Mouse (Mus musculus): ENCODE results near the gene Dek. TPM values are rescaled to one million over a fixed set of nuclear protein-coding genes. Genes with fewer than 3 reads are reported as not detected.

The Dek gene
- total RNA-seq, 2 experiments from 2014 or later: 59.8 to 60.8 TPM

- DNase-seq (ENCODE audit: low spot score in 2 of 2): no peak
Observed at GRCm38 (mm10) chr13:47112056-47112455, 6.1 kb upstream of the Dek start.

- no peak for DNase-seq (ENCODE audit: low spot score in 2 of 2)
Observed at GRCm38 (mm10) chr13:47111185-47111584, 5.2 kb upstream of the Dek start.

- no peak for DNase-seq (ENCODE audit: low spot score in 2 of 2)
Observed at GRCm38 (mm10) chr13:47109239-47109638, 3.2 kb upstream of the Dek start.

GRCm38 (mm10) chr13:47106580-47106888, 533 bp upstream of the Dek start:
- DNase-seq (ENCODE audit: low spot score in 2 of 2): no peak

DNA sequence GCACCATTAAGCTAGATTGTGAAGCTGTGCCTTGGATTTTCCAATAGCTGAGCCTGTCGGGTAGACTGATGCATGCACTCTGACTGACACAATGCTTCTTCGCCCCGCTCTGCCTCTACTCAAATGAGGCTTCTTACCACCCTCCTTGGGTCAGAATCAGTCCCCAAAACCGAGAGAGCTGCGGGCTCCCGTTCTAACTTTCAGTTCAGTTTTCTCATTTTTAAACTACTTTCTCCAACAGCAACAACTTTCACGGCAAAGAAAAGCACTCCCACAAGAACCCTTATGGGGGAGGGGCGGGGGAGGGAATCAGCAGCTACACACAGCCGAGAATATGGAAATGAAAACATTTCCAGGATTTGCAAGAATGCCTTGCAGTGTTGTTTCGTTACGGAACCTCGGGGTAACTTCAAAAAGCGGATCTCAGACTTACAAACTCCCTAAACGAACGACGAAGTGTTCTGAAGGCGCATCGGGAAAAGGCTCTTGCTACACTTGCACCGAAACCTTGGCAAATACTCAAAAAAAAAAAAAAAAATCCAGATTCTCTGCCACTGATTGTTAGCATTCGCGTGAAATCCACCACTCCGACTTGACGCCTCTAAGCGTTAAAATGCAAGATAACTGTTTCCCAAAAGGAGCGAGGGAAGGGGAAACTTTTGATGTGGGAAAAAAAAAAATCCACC, 1.0 kb downstream of the Dek start:
- peak; percentile 15 to 22 for DNase-seq (ENCODE audit: low spot score in 2 of 2)

DNA sequence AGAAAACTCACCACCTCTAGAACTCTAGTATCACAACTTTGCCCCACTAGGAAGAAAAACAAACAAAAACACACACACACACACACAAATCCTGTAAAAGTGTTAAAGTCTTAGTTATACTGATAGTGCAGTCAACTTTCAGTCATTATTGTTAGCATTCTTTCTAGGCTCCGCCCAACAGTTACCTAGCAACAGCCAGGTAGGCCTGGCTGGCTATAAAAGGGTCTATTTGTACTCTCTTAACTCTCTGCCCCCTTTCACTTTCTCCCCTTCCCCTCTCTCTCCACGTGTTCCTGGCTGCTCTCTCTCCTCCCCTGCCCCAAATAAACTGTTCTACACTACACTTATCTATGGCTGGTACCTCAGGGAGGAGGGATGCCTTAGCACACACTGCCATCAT, 1.9 kb downstream of the Dek start:
- DNase-seq (ENCODE audit: low spot score in 2 of 2): no peak

DNA sequence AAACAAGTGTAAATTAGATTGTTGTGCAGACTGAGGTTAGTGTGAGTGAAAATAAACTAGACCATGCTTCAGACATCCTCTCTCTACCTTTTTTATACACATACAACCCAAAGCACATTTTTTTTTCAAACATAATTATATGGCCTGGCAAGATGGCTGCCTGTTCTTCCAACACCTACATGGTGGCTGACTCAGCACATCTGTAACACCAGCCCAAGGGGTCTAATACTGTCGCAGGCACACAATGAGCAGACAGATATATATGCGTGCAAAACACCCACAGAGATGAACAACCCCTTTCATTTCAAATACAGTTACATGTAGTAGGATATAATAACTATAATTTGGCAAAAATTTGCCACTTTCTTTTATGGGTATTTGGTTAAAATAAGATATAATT, 5.4 kb downstream of the Dek start:
- DNase-seq (ENCODE audit: low spot score in 2 of 2): no peak

DNA sequence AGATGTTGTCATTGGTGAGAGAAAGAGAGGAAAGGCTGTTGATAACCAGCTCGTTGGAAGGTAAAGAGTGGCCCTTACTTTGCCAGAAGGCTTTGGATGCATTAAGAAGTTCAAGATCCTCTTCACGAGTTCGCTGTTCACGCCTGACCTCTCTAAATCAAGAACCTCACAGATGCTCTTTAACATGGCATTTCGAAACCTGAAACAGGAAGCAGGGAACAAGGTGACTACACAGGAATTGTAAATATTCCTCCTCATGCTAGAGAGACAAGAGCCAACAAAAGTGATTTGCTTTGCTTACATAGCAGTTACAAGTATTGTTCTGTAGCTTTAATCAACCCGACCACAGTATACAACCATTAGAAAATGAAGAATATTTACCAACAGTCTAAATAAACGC, 6.7 kb downstream of the Dek start:
- no peak for DNase-seq (ENCODE audit: low spot score in 2 of 2)

GRCm38 (mm10) chr13:47096591-47096990, 9.4 kb downstream of the Dek start:
- no peak for DNase-seq (ENCODE audit: low spot score in 2 of 2)

GRCm38 (mm10) chr13:47093791-47094190, 12.2 kb downstream of the Dek start:
- no peak for DNase-seq (ENCODE audit: low spot score in 2 of 2)

- DNase-seq (ENCODE audit: low spot score in 2 of 2): no peak
Observed at GRCm38 (mm10) chr13:47089271-47089670, 16.7 kb downstream of the Dek start.

- DNase-seq (ENCODE audit: low spot score in 2 of 2): no peak
Observed at GRCm38 (mm10) chr13:47088433-47088832, 17.6 kb downstream of the Dek start.

DNA sequence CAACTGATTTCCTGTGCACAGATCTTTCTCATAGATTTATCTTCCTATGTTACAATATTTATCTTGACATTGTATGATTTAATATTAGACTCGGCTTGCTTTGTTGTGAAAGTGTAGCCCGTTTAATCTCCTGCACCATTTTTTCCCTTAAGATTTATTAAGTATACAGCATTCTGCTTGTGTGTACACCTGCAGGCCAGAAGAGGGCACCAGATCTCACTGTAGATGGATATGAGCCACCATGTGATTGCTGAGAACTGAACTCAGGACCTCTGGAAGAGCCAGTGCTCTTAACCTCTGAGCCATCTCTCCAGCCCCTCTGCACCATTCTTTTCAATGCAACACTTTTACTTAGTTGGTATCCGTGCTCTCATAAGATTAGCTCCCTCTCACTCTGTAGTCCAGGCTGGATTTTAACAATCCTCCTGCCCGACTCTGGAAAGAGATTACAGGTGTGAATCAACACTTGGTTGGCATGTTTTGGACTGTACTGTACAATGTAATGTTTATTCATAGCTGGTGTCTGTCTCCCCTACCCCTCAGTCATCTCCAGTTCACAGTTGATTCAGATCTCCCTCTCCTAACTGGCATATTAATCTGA, 25.0 kb downstream of the Dek start:
- no peak for DNase-seq (ENCODE audit: low spot score in 2 of 2)

GRCm38 (mm10) chr13:47078799-47079198, 27.2 kb downstream of the Dek start:
- no peak for DNase-seq (ENCODE audit: low spot score in 2 of 2)

GRCm38 (mm10) chr13:47077367-47077766, 28.6 kb downstream of the Dek start:
- DNase-seq (ENCODE audit: low spot score in 2 of 2): no peak

DNA sequence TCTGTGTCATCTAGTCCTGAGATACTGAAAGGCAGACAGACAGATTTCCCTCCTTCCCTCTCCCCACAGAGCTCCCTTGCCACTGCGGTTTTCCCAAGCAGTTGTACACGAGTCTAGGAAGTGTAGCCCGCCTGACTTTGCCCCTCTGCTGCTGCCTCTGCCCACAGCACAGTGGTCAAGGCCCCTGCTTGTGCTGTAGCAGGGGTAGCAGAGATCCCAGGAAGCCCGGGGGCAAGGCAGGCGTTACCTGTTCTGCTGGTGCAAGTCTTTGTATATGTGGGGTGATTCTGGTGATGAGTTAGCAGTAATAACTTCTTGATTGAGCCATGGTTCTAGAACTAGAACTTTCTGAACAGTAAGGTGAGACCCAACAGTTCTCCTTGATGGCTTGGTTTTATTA, 29.8 kb downstream of the Dek start:
- DNase-seq (ENCODE audit: low spot score in 2 of 2): no peak

GRCm38 (mm10) chr13:47072484-47072883, 33.5 kb downstream of the Dek start:
- DNase-seq (ENCODE audit: low spot score in 2 of 2): no peak

GRCm38 (mm10) chr13:47071871-47072270, 34.1 kb downstream of the Dek start:
- no peak for DNase-seq (ENCODE audit: low spot score in 2 of 2)

DNA sequence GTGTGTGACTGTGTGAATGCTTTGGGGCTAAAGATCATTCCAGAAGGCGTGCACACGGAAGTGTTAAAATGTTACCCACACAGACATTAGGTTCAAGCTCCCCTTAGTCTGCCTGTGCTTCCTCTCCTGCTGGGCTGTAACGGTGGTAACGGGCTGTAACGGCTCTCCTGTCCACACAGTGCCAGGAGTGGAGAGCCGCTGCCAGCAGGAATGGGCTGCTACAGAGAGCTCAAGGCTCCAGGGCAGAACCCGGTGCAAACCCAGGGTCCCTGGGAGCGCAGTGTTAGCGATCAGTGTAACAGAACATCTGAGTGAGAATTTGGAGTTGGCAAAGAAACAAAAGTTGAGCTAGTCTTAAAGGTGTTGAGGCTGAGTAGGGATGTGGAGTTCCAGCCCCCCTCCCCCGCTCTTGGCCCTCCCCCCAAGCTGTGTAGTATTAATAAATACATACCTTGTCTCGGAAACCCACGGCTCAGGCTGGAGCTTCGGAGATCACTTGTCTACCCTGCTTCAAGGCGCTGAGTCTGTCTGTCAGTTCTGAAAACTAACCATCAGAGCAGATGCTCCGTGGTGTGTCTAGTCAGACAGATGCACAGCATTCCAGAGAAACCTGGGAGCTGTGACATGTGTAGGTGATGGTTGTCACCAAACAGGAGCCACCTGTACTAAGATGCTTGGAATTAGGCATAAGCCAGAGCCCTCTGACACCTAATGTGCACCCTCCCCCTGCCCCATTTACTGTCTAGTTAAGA, 35.5 kb downstream of the Dek start:
- DNase-seq (ENCODE audit: low spot score in 2 of 2): no peak

GRCm38 (mm10) chr13:47067001-47067400, 39.0 kb downstream of the Dek start:
- DNase-seq (ENCODE audit: low spot score in 2 of 2): no peak

- DNase-seq (ENCODE audit: low spot score in 2 of 2): no peak
Observed at GRCm38 (mm10) chr13:47066516-47066915, 39.5 kb downstream of the Dek start.

DNA sequence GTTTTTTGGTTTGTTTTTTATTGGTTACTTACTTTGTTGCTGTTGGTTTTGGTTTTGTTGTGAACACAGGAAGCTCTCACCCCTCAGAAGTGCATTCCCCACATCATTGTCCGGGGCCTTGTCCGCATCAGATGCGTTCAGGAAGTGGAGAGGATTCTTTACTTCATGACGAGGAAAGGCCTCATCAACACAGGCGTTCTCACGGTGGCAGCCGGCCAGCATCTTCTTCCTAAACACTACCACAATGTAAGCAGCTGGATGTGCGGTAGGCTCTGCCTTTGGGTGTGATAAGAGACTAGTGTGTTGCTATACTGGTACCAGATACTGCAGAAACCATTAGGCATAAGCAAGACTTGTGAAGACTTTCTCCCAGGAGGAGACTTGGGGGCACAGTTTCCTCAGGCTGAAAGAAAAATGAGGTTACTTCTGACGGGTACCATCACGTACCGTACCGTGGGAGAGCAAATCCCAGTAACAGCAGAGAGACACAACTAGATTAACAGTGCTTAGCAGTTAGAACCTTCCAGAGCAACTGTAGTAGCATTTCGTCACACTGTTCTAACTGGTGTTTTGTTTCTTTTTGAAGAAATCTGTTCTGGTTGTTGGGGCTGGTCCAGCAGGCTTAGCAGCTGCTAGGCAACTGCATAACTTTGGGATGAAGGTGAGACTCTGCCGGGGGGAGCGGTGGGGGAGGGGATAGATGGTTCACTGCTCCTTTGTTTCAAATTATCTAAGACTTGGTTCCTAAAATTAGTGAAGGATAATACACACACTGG, 41.8 kb downstream of the Dek start:
- DNase-seq (ENCODE audit: low spot score in 2 of 2): no peak
